Mouse (Mus musculus) ovary, postnatal 36 days (tissue): ENCODE measurements around the gene Nlk.
"Not testable (repeated sequence)": the region's sequence is repeated elsewhere in the genome, so short reads cannot be mapped to it uniquely, and the experiment has no call there.

Source experiments
- DNase-seq: peaks from one replicate; pipeline ENCODE4 v3.0.0; 2022; ENCODE audit warnings: low spot score, mixed read lengths

The Nlk gene

DNA sequence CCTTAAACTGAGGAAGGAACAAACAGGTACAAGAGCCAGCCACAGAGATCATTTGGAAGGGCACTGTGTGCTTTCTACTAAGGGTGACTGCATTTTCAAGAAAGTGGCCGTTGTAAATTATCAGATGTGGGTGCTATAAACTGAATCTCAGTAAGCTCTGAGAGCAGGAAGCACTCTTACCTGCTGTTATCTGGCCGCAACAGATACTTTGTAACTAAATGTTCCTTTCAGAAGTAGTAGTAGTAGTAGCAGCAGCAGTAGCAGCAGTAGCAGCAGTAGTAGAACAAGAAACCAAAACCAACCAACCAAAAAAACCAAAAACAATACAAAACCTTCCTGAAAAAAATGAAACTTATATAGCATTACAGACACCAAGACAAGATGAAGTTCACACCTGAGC lies 101.4 kb downstream of the Nlk start:
- no peak for DNase-seq

DNA sequence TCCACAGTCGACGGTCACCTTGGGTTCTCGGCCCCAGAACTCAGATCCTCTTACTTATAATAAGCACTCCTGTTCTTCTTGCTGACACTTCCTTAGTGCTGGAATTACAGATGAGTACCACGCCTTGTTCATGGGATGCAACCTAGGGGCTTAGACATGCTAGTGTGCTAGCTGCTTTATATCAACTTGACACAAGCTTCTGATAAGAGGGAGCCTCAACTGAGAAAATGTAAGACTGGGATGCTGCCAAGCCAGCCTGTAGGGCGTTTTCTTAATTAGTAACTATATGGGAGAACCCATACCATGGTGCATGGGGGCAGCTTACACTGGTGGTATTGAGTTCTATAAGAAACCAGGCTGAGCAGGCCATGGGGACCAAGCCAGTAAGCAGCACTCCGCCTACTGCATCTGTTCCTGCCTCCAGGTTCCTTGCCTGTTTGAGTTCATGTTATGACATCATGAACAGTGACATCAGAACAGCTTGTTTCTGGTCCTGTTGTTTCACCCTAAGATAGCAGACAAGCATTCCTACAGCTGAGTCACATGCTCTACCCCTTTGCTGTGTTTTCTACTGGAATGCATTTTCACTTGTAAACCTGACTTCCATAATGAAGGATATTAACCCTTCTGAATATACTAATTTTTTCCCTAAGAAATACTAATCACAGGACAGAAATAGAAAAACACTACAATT lies 102.8 kb downstream of the Nlk start:
- DNase-seq: no peak

DNA sequence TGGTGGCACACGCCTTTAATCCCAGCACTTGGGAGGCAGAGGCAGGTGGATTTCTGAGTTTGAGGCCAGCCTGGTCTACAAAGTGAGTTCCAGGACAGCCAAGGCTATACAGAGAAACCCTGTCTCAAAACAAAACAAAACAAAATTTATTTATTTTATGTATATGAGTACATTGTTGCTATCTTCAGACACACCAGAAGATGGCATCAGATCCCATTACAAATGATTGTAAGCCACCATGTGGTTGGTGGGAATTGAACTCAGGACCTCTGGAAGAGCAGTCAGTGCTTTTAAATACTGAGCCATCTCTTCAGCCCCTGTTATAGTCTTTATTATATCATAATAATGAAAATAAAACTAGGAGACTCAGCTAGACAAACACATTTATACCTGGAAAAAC lies 109.5 kb downstream of the Nlk start:
- DNase-seq: not testable (repeated sequence)

- DNase-seq: no peak
These were observed 111.1 kb downstream of the Nlk start for GRCm38 (mm10) chr11:78586099-78586498.

DNA sequence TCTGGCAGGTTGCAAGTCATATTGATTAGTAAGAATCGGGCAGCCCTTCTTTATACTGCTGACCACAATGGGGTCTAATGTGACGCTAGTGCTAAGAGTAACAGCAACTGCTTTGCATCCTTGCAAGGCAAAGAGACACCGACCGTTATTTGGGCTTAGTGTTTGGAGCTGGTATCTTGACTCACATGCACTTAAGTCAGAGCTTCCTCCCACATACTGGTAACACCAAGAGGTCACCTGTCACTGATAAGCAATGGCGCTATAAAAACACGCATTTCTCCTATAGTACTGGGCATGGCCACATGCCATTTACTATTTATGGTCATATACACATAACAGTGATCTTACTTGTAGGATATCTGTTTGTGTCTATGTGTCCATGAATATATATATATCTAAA lies 114.3 kb downstream of the Nlk start:
- DNase-seq: no peak

GRCm38 (mm10) chr11:78574975-78575374 lies 122.2 kb downstream of the Nlk start:
- DNase-seq: no peak

- no peak for DNase-seq
These were observed 122.6 kb downstream of the Nlk start for GRCm38 (mm10) chr11:78574536-78574935.

DNA sequence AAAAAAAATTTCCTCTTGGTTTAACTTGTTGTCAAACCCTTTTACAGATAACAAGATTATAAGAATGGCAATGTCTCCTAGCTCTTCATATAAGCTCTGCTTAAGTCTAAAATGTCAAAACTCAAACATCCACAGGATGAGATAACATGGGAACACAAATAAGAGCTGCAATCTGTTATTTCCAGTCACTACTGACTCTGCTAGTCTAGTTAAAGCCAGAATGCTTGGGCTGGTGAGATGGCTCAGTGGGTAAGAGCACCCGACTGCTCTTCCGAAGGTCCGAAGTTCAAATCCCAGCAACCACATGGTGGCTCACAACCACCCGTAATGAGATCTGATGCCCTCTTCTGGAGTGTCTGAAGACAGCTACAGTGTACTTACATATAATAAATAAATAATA lies 123.1 kb downstream of the Nlk start:
- not testable (repeated sequence) for DNase-seq

GRCm38 (mm10) chr11:78571854-78572253 lies 125.3 kb downstream of the Nlk start:
- DNase-seq: no peak

DNA sequence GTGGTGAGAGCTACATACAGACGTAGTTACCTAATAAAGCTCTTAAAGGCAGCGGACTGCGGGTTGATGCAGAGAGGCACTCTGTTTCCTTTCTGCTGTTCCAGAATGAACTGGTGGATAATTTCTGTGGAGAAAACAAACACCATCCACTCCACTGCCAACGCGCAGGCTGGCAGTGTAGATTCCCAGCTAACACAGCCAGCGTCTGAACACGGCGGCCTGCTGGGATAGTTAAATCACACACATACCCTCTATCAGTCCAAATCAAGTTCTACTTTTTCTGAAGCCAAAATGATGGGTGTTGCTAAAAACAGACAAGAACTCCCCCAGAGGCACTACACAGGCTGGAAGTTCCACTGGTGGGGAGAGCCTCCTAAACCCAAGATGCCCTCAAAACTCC lies 125.7 kb downstream of the Nlk start:
- DNase-seq: no peak

DNA sequence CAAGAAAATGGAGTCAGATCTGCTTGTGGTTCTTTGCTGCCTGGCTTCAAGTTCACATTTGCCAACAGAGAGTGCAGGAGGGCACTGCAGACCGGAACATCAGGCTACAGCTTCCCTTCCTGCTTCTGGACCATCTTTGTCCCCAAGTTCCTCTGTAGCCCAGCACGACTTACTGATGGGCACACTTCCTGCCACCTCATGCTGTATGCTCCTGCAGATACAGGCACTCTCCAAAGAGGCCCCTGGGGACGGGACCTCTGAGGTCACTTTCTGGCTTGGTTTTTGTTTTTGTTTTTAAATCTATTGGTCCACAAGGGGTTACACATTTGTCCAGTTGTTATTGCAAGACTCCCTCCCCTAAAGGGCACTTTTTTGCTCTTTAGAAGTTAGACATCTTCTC lies 127.4 kb downstream of the Nlk start:
- DNase-seq: no peak

- no peak for DNase-seq
These were observed 128.3 kb downstream of the Nlk start for GRCm38 (mm10) chr11:78568827-78569226.

DNA sequence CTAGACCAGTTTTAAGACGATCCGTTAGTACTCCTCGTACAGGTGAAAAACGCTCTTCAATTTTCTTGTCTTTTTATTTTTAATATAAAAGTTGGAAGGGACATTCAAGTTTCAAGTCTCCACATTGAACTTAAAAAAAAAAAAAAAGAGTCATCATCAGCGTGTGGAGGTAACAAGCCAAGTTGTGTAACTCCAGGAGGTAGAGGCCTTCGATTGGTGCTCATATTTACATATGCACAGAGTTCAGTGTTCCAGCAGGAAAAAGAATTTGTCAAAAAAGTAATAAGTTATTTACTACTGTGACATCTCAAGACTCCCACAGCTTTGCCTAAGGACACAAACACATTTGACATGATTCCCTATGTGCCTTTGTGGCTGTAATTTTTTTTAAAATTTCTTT lies 129.6 kb downstream of the Nlk start:
- no peak for DNase-seq

- no peak for DNase-seq
These were observed 130.4 kb downstream of the Nlk start for GRCm38 (mm10) chr11:78566775-78567174.

- peak; percentile 41 for DNase-seq
These were observed 136.7 kb downstream of the Nlk start for GRCm38 (mm10) chr11:78560447-78560846.

- DNase-seq: no peak
These were observed 139.9 kb downstream of the Nlk start for GRCm38 (mm10) chr11:78557241-78557640.

DNA sequence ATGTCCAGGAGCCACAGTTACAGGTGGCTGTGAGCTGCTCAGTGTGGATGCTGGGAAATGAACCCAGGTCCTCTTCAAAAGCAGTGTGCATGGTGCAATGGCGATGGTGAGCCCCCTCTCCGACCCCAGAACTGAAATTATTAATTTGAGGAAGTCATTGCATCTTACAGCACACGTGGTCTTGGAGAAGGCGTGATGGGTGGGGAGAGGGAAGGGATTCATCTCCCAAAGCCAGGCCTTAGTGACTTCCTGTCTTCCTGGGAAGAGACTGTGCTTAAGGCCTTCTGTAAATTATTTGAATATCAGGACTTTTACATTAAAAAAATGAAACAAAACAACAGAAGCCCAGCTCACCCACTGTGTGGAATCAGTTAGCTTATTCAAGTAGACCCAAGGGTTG lies 141.1 kb downstream of the Nlk start:
- DNase-seq: no peak

- peak; percentile 48 for DNase-seq
These were observed 141.6 kb downstream of the Nlk start for GRCm38 (mm10) chr11:78555623-78556022.

- DNase-seq: no peak
These were observed 146.1 kb downstream of the Nlk start for GRCm38 (mm10) chr11:78551059-78551398.

DNA sequence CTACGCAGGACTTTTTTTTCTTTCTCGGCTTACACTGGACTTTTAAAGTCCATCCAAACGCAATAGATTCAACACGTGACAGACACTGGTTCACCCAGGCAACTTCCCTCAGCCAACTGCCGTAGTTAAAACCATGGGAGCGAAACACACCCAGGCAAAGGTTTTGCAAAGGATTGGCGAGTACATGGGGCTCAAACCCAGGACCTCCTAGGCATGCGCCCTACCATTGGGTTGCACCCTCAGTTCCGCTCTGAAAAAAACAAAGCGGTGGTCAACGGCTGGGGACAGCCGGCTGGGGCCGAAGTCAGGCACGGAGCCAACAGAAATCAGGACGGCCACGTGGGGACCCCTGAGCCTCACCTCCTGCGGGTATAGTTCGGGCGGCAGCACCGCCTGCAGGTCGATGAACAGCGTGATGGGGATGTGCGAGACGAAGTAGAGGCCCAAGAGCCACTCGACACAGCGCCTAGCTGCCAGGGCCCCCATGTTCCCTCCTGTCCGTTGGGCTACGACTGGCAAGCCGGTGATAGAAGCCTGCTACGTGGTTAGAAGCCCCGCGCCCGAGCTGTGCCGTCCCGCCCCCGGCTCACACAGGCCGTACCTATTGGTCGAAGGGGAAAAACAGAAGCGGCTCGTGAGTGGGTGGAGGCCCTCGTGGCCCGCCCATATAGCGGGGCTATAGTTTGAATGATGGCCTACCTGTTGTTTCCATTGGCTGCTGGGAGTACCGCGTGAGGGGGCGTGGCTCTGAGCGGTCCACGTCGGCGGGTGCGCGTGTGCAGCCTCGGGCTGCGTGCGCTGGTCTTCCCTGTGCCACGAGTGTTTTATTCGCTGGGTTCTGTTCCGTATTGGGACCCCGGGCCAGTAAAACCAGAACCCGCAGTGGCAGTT lies 146.8 kb downstream of the Nlk start, which contains the start of gene Tmem97:
Gene Tmem97, minus strand, starts transcription at position 610 of the 891 bp plus-strand sequence.
- DNase-seq: peak; percentile 93

GRCm38 (mm10) chr11:78549491-78549987 lies 147.6 kb downstream of the Nlk start:
- DNase-seq: no peak

DNA sequence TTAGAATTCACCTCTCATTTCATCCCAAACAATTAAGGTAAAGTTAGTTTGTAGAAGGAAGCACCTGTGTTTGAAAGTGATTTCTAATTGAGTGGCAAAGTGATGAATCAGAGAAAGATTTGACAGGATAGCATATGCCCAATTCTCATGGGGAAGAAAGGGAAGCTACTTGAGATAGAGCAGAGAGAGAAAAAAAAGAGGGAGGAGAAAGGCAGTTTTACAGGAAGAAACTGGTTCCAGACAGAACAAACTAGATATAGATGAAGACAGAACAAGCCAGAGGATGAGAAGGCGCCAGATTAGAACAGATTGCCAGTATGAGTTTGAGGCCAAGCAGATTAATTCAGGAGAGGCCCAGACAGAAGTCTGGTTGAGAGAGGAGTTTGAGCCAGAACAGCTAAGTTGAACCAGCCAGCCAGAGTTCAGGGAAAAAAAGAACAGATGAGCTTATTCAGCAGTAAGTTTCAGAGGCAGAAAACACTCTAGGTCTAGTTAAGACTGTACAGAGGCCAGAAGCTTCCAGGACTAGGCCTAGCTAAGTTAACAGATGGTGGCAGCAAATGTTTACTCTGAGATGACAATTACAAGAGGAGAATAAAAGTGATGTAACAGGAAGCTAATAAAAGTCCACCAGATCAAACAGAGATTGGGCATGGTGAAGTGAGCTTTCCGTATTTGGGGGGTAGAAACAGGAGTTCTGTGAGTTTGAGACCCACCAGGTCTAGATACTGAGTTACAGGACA lies 149.3 kb downstream of the Nlk start:
- DNase-seq: no peak

DNA sequence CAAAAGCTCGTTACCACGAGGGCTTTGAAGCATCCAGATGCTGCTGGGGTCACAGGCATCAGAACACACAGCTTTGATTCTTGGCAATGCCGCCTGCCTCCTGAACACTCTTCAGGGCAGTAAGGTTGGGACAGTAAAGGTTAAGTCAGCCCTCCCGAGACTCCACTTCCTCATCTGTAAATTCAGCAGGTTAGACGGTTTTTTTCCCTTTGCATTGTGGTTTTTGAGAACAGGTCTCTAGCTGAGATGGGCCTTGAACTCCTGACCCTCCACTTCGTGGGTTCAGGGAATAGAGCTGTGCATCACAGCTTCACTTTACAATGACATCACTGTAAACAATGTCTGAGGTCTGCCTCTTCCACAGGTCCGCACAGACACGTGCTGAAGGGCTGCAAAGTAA lies 152.0 kb downstream of the Nlk start:
- no peak for DNase-seq
